In genomic region chr8:118830291-118830690, GRCm38 (mm10) we compare ENCODE assay signal across 17 mouse cellular contexts.
DNase-seq lines count a peak whose midpoint lies in the region; ATAC-seq lines count a peak whose summit lies in the region.
"Had no signal": no experiment of that assay in that cellular context is flagged by ENCODE, and none has a peak within 500 bp of the region (broad histone marks: within the 10 kb centered on the region; RNA-seq: fewer than 3 reads in every experiment).

No protein-coding gene starts in this region.

- WGBS in hindbrain, embryonic 13.5 days: 65% methylated on average over 5 of the region's 5 CpGs
- WGBS in limb, embryonic 10.5 days: 76% methylated on average over 5 of the region's 5 CpGs

- H3K27me3 ChIP-seq in hindbrain, embryonic 13.5 days: no peaks in the 10 kb centered on the region
- H3K27me3 ChIP-seq in limb, embryonic 10.5 days (ENCODE audit: low read depth, poor library complexity, severe bottlenecking): peaks cover 7% of the 10 kb centered on the region; the same call in 1 of the 2 replicates
- H3K27me3 ChIP-seq: CH12.LX; forebrain, embryonic 13.5 days; heart, embryonic 13.5 days had no signal

- H3K9me3 ChIP-seq in hindbrain, embryonic 13.5 days: no peaks in the 10 kb centered on the region
- H3K9me3 ChIP-seq in limb, embryonic 10.5 days (replicated peaks): no peaks in the 10 kb centered on the region
- H3K9me3 ChIP-seq: forebrain, embryonic 13.5 days; heart, embryonic 13.5 days had no signal

- peaks cover 20% of the 10 kb centered on the region for H3K4me1 ChIP-seq in hindbrain, embryonic 13.5 days (replicated peaks)
- H3K4me1 ChIP-seq in limb, embryonic 10.5 days: no peaks in the 10 kb centered on the region

- H3K4me2 ChIP-seq in hindbrain, embryonic 13.5 days: no peak overlapping the region
- H3K4me2 ChIP-seq: forebrain, embryonic 13.5 days; heart, embryonic 13.5 days; lung, embryonic 14.5 days had no signal

- H3K4me3 ChIP-seq in hindbrain, embryonic 13.5 days: no peak overlapping the region
- H3K4me3 ChIP-seq in limb, embryonic 10.5 days: no peak overlapping the region
- H3K4me3 ChIP-seq: forebrain, embryonic 13.5 days; gastrocnemius, adult 2 months; heart, embryonic 13.5 days; layer of hippocampus, adult 2 months had no signal

- no peak for ATAC-seq in hindbrain, embryonic 13.5 days (ENCODE audit: low FRiP score)
- ATAC-seq: forebrain, embryonic 13.5 days had no signal

- peak; percentile 1 for DNase-seq in lung, postnatal 36 days
- DNase-seq in lung, postnatal 25 days (ENCODE audit: low spot score): no peak
- peak; percentile 16 for DNase-seq in urinary bladder, postnatal 25 days (ENCODE audit: low spot score)
- no peak for DNase-seq in urinary bladder, adult 2 months (ENCODE audit: low spot score)
- DNase-seq in naive thymus-derived CD4-positive, alpha-beta T cell, adult 2 months (ENCODE audit: low read depth): peak; percentile 52
- no peak for DNase-seq in frontal cortex, postnatal 36 days (ENCODE audit: low spot score in 2 of 2)
- no peak for DNase-seq in limb, embryonic 10.5 days (ENCODE audit: low spot score)
- DNase-seq: adrenal gland, postnatal 36 days; cerebellum, adult 18-20 months; gastrocnemius, adult 2 months; kidney, adult 18-20 months; lung, embryonic 14.5 days had no signal

- H3K9ac ChIP-seq in hindbrain, embryonic 13.5 days: no peak overlapping the region
- H3K9ac ChIP-seq: heart, embryonic 13.5 days; lung, embryonic 14.5 days had no signal

- H3K27ac ChIP-seq in hindbrain, embryonic 13.5 days: no peak overlapping the region
- H3K27ac ChIP-seq in limb, embryonic 10.5 days: no peak overlapping the region
- H3K27ac ChIP-seq: forebrain, embryonic 13.5 days; gastrocnemius, adult 2 months; heart, embryonic 13.5 days; layer of hippocampus, adult 2 months had no signal

- no peaks in the 10 kb centered on the region for H3K36me3 ChIP-seq in hindbrain, embryonic 13.5 days
- no peaks in the 10 kb centered on the region for H3K36me3 ChIP-seq in limb, embryonic 10.5 days
- H3K36me3 ChIP-seq: heart, embryonic 13.5 days had no signal

Comparison
In these comparisons a context has a peak if more than half of its experiments do, and no peak if none do; other contexts are left out.
1. DNase-seq: peak in lung, postnatal 36 days (single experiment), urinary bladder, postnatal 25 days (single experiment) and naive thymus-derived CD4-positive, alpha-beta T cell, adult 2 months (single experiment); none in lung, postnatal 25 days (single experiment), urinary bladder, adult 2 months (single experiment), frontal cortex, postnatal 36 days (0 of 2) and limb, embryonic 10.5 days (single experiment).